Mouse (Mus musculus) G1E-ER4 (cell line): ENCODE measurements around the gene Bysl. TPM values are rescaled to one million over a fixed set of nuclear protein-coding genes. Genes with fewer than 3 reads are reported as not detected.

ENCODE experiments used
- GATA1 ChIP-seq: IDR thresholded peaks from one replicate; pipeline ENCODE4 v1.8.0; 2012; ENCODE audit warnings: low read length, inconsistent platforms
- polyA plus RNA-seq: library from polyadenylated mRNA; stranded (reverse); fragments of >175 nt; gene quantifications from 2 replicates; pipeline ENCODE4 v1.2.3, GENCODE M21; 2012

Bysl gene
- polyA plus RNA-seq, 1 experiment: 67.0 TPM

- TF ChIP-seq GATA1: no peak
Measured at GRCm38 (mm10) chr17:47625088-47625487, 13.8 kb upstream of the Bysl start.

- TF ChIP-seq GATA1: no peak
Measured at GRCm38 (mm10) chr17:47622912-47623554, 11.7 kb upstream of the Bysl start.

- no peak for TF ChIP-seq GATA1
Measured at GRCm38 (mm10) chr17:47618556-47619311, 7.4 kb upstream of the Bysl start.

GRCm38 (mm10) chr17:47617605-47618307 lies 6.5 kb upstream of the Bysl start:
- no peak for TF ChIP-seq GATA1

- TF ChIP-seq GATA1: no peak
Measured at GRCm38 (mm10) chr17:47616652-47617051, 5.4 kb upstream of the Bysl start.

GRCm38 (mm10) chr17:47616119-47616518 lies 4.8 kb upstream of the Bysl start:
- TF ChIP-seq GATA1: no peak

- no peak for TF ChIP-seq GATA1
Measured at GRCm38 (mm10) chr17:47614018-47614417, 2.7 kb upstream of the Bysl start.

- TF ChIP-seq GATA1: no peak
Measured at GRCm38 (mm10) chr17:47611661-47611982, 330 bp upstream of the Bysl start.

GRCm38 (mm10) chr17:47609182-47609581 lies 2.1 kb downstream of the Bysl start:
- no peak for TF ChIP-seq GATA1

GRCm38 (mm10) chr17:47606220-47606619 lies 5.1 kb downstream of the Bysl start:
- TF ChIP-seq GATA1: no peak

GRCm38 (mm10) chr17:47602289-47602688 lies 9.0 kb downstream of the Bysl start:
- TF ChIP-seq GATA1: no peak

GRCm38 (mm10) chr17:47601389-47601755 lies 9.9 kb downstream of the Bysl start:
- no peak for TF ChIP-seq GATA1

GRCm38 (mm10) chr17:47600601-47601388 lies 10.5 kb downstream of the Bysl start:
- TF ChIP-seq GATA1: no peak

GRCm38 (mm10) chr17:47599511-47600297 lies 11.6 kb downstream of the Bysl start:
- TF ChIP-seq GATA1: no peak
